Mouse (Mus musculus): ENCODE measurements around the gene Actn1. TPM values are rescaled to one million over a fixed set of nuclear protein-coding genes. Genes with fewer than 3 reads are reported as not detected.
"Not testable (repeated sequence)": the region's sequence is repeated elsewhere in the genome, so short reads cannot be mapped to it uniquely, and the experiment has no call there.

Gene Actn1
- 8.0 and 19.7 TPM in 2 replicates for polyA plus RNA-seq (2015; fragmentation: Nextera tagmentation; extraction: Ambion mirVana)

GRCm38 (mm10) chr12:80260056-80260743 is at the start of gene Actn1:
TSS of gene Actn1 (minus strand) at chr12:80260371.
- Histone ChIP-seq H3K4me2 (peak within 1 kb of the TSS; percentile 93), H3K9ac (replicated peaks) (peak within 1 kb of the TSS; percentile 84), H3K36me3 (no peaks in the 10 kb centered on the region), H3K9me3 (replicated peaks) (no peaks in the 10 kb centered on the region), H3K4me3 (replicated peaks) (peak within 1 kb of the TSS; percentile 91), H3K27ac (replicated peaks) (peak within 1 kb of the TSS; percentile 89), H3K27me3 (replicated peaks) (no peaks in the 10 kb centered on the region), H3K4me1 (peaks cover 29% of the 10 kb centered on the region)
- peak; percentile 93 for ATAC-seq (ENCODE audit: low FRiP score)
- WGBS = under 1% methylated on average over 50 of the region's 55 CpGs

GRCm38 (mm10) chr12:80307556-80307955 is 47.4 kb upstream of the Actn1 start:
- no peaks in the 10 kb centered on the region for H3K27me3 ChIP-seq (replicated peaks)
- no peak overlapping the region for H3K4me3 ChIP-seq (replicated peaks)
- no peaks in the 10 kb centered on the region for H3K36me3 ChIP-seq
- ATAC-seq (ENCODE audit: low FRiP score) = no peak
- H3K9ac ChIP-seq (replicated peaks) = no peak overlapping the region
- no peak overlapping the region for H3K27ac ChIP-seq (replicated peaks)
- no peaks in the 10 kb centered on the region for H3K4me1 ChIP-seq
- WGBS = 91% methylated on average over 3 of the region's 3 CpGs
- no peak overlapping the region for H3K4me2 ChIP-seq
- H3K9me3 ChIP-seq (replicated peaks) = no peaks in the 10 kb centered on the region

GRCm38 (mm10) chr12:80304518-80304917 is 44.3 kb upstream of the Actn1 start:
- Histone ChIP-seq H3K9ac (replicated peaks) (no peak overlapping the region), H3K9me3 (replicated peaks) (no peaks in the 10 kb centered on the region), H3K4me1 (no peaks in the 10 kb centered on the region), H3K36me3 (no peaks in the 10 kb centered on the region), H3K27me3 (replicated peaks) (no peaks in the 10 kb centered on the region), H3K27ac (replicated peaks) (no peak overlapping the region), H3K4me2 (no peak overlapping the region), H3K4me3 (replicated peaks) (no peak overlapping the region)
- WGBS = 92% methylated on average over 3 of the region's 3 CpGs
- ATAC-seq (ENCODE audit: low FRiP score) = no peak

- H3K27ac ChIP-seq (replicated peaks) = no peak overlapping the region
- H3K9ac ChIP-seq (replicated peaks) = no peak overlapping the region
- 79% methylated on average over 9 of the region's 9 CpGs for WGBS
- no peaks in the 10 kb centered on the region for H3K4me1 ChIP-seq
- no peak overlapping the region for H3K4me3 ChIP-seq (replicated peaks)
- no peaks in the 10 kb centered on the region for H3K27me3 ChIP-seq (replicated peaks)
- H3K9me3 ChIP-seq (replicated peaks) = no peaks in the 10 kb centered on the region
- no peak overlapping the region for H3K4me2 ChIP-seq
- no peaks in the 10 kb centered on the region for H3K36me3 ChIP-seq
- ATAC-seq (ENCODE audit: low FRiP score) = no peak
Observed at GRCm38 (mm10) chr12:80300833-80301456, 40.8 kb upstream of the Actn1 start.

GRCm38 (mm10) chr12:80298714-80299113 is 38.5 kb upstream of the Actn1 start:
- H3K4me3 ChIP-seq (replicated peaks) = no peak overlapping the region
- no peaks in the 10 kb centered on the region for H3K9me3 ChIP-seq (replicated peaks)
- no peaks in the 10 kb centered on the region for H3K4me1 ChIP-seq
- no peak for ATAC-seq (ENCODE audit: low FRiP score)
- no peaks in the 10 kb centered on the region for H3K27me3 ChIP-seq (replicated peaks)
- no peak overlapping the region for H3K27ac ChIP-seq (replicated peaks)
- H3K9ac ChIP-seq (replicated peaks) = no peak overlapping the region
- 81% methylated on average over 6 of the region's 6 CpGs for WGBS
- H3K36me3 ChIP-seq = no peaks in the 10 kb centered on the region
- no peak overlapping the region for H3K4me2 ChIP-seq

- no peaks in the 10 kb centered on the region for H3K27me3 ChIP-seq (replicated peaks)
- no peaks in the 10 kb centered on the region for H3K9me3 ChIP-seq (replicated peaks)
- no peak overlapping the region for H3K9ac ChIP-seq (replicated peaks)
- H3K4me1 ChIP-seq = no peaks in the 10 kb centered on the region
- no peaks in the 10 kb centered on the region for H3K36me3 ChIP-seq
- no peak for ATAC-seq (ENCODE audit: low FRiP score)
- H3K27ac ChIP-seq (replicated peaks) = no peak overlapping the region
- 79% methylated on average over 3 of the region's 3 CpGs for WGBS
- H3K4me3 ChIP-seq (replicated peaks) = no peak overlapping the region
- no peak overlapping the region for H3K4me2 ChIP-seq
Observed at GRCm38 (mm10) chr12:80291895-80292435, 31.8 kb upstream of the Actn1 start.

GRCm38 (mm10) chr12:80290964-80291363 is 30.8 kb upstream of the Actn1 start:
- H3K9me3 ChIP-seq (replicated peaks) = no peaks in the 10 kb centered on the region
- H3K4me1 ChIP-seq = no peaks in the 10 kb centered on the region
- H3K9ac ChIP-seq (replicated peaks) = no peak overlapping the region
- 86% methylated on average over 8 of the region's 8 CpGs for WGBS
- H3K27ac ChIP-seq (replicated peaks) = no peak overlapping the region
- no peaks in the 10 kb centered on the region for H3K27me3 ChIP-seq (replicated peaks)
- ATAC-seq (ENCODE audit: low FRiP score) = no peak
- H3K4me2 ChIP-seq = no peak overlapping the region
- H3K4me3 ChIP-seq (replicated peaks) = no peak overlapping the region
- H3K36me3 ChIP-seq = no peaks in the 10 kb centered on the region

- Histone ChIP-seq H3K27me3 (replicated peaks) (no peaks in the 10 kb centered on the region), H3K4me3 (replicated peaks) (no peak overlapping the region), H3K36me3 (no peaks in the 10 kb centered on the region), H3K9me3 (replicated peaks) (no peaks in the 10 kb centered on the region), H3K4me1 (no peaks in the 10 kb centered on the region), H3K4me2 (no peak overlapping the region), H3K9ac (replicated peaks) (no peak overlapping the region), H3K27ac (replicated peaks) (no peak overlapping the region)
- 89% methylated on average over 4 of the region's 4 CpGs for WGBS
- no peak for ATAC-seq (ENCODE audit: low FRiP score)
Observed at GRCm38 (mm10) chr12:80290483-80290882, 30.3 kb upstream of the Actn1 start.

GRCm38 (mm10) chr12:80289722-80290121 is 29.6 kb upstream of the Actn1 start:
- Histone ChIP-seq H3K9me3 (replicated peaks) (no peaks in the 10 kb centered on the region), H3K27ac (replicated peaks) (no peak overlapping the region), H3K4me3 (replicated peaks) (no peak overlapping the region), H3K9ac (replicated peaks) (no peak overlapping the region), H3K27me3 (replicated peaks) (no peaks in the 10 kb centered on the region), H3K36me3 (no peaks in the 10 kb centered on the region), H3K4me2 (no peak overlapping the region), H3K4me1 (no peaks in the 10 kb centered on the region)
- ATAC-seq (ENCODE audit: low FRiP score) = no peak
- 72% methylated on average over 3 of the region's 3 CpGs for WGBS

GRCm38 (mm10) chr12:80285890-80286289 is 25.7 kb upstream of the Actn1 start:
- 54% methylated on average over 5 of the region's 5 CpGs for WGBS
- H3K4me2 ChIP-seq = no peak overlapping the region
- H3K36me3 ChIP-seq = no peaks in the 10 kb centered on the region
- H3K4me3 ChIP-seq (replicated peaks) = no peak overlapping the region
- H3K9ac ChIP-seq (replicated peaks) = no peak overlapping the region
- H3K27me3 ChIP-seq (replicated peaks) = no peaks in the 10 kb centered on the region
- ATAC-seq (ENCODE audit: low FRiP score) = no peak
- no peak overlapping the region for H3K27ac ChIP-seq (replicated peaks)
- no peaks in the 10 kb centered on the region for H3K9me3 ChIP-seq (replicated peaks)
- H3K4me1 ChIP-seq = no peaks in the 10 kb centered on the region; the same call in 1 of the 2 replicates

GRCm38 (mm10) chr12:80284251-80284650 is 24.1 kb upstream of the Actn1 start:
- H3K9ac ChIP-seq (replicated peaks); H3K27me3 ChIP-seq (replicated peaks); H3K27ac ChIP-seq (replicated peaks); H3K9me3 ChIP-seq (replicated peaks); H3K4me3 ChIP-seq (replicated peaks); H3K4me2 ChIP-seq; H3K4me1 ChIP-seq; ATAC-seq (ENCODE audit: low FRiP score); H3K36me3 ChIP-seq: not testable (repeated sequence)
- 81% methylated on average over 2 of the region's 2 CpGs for WGBS

GRCm38 (mm10) chr12:80278866-80279265 is 18.7 kb upstream of the Actn1 start:
- Histone ChIP-seq H3K9me3 (replicated peaks) (no peaks in the 10 kb centered on the region), H3K36me3 (no peaks in the 10 kb centered on the region), H3K4me2 (no peak overlapping the region), H3K9ac (replicated peaks) (no peak overlapping the region), H3K4me3 (replicated peaks) (no peak overlapping the region), H3K27me3 (replicated peaks) (no peaks in the 10 kb centered on the region), H3K27ac (replicated peaks) (no peak overlapping the region), H3K4me1 (no peaks in the 10 kb centered on the region; the same call in 1 of the 2 replicates)
- WGBS = 90% methylated on average over 10 of the region's 10 CpGs
- no peak for ATAC-seq (ENCODE audit: low FRiP score)

Data from neural tube, embryonic 15.5 days (tissue).